Comparison of ENCODE assay signal across 16 mouse cellular contexts in the genomic region with DNA sequence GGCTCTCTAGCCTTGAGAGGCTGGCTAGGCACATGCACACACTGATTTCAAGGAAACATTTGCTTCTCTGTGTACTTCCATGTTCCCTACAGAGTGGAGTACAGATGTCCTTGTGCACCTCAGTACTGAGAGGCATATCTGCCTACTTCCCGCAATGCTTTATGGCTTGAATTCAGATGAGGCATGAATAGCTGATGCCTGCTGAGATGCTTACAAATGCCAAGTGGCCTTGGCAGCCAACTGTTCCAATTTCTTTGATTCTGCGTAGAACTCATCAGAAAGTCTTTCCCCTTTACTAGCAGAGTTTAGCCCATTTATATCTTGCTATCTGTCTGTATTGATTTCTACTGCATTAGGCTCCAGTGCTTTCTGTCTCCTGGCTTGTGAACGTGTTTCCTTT.
A peak's percentile ranks its signal among the peaks of the same experiment; 100 is the strongest.
DNase-seq lines count a peak whose midpoint lies in the region; ATAC-seq and TF ChIP-seq lines count a peak whose summit lies in the region.
"Had no signal": no experiment of that assay in that cellular context is flagged by ENCODE, and none has a peak within 500 bp of the region (broad histone marks: within the 10 kb centered on the region; RNA-seq: fewer than 3 reads in every experiment).

No protein-coding gene starts in this region.

- peaks cover 15% of the 10 kb centered on the region for H3K4me1 ChIP-seq in forebrain, postnatal 0 days (ENCODE audit: insufficient read depth)
- peaks cover 65% of the 10 kb centered on the region for H3K4me1 ChIP-seq in forebrain, embryonic 13.5 days

- peak; percentile 58 for DNase-seq in forebrain, postnatal 0 days
- DNase-seq in brain, adult 2 months (ENCODE audit: low read depth, low spot score) = peak; percentile 68
- DNase-seq in cerebellum, adult 18-20 months = peak; percentile 33 to 42
- DNase-seq in cerebellum, postnatal 14 days = peak; percentile 51 to 72
- no peak for DNase-seq in natural killer cell, adult 2 months (ENCODE audit: low spot score in 2 of 2)
- DNase-seq in gastrocnemius, postnatal 14 days = no peak
- DNase-seq: adrenal gland, postnatal 36 days; kidney, postnatal 36 days; lung, postnatal 10 days; spleen, adult 18-20 months had no signal

- H3K27ac ChIP-seq in forebrain, postnatal 0 days (ENCODE audit: low read depth, low read length) = no peak overlapping the region
- no peak overlapping the region for H3K27ac ChIP-seq in forebrain, embryonic 13.5 days
- H3K27ac ChIP-seq: embryonic facial prominence, embryonic 10.5 days; kidney, embryonic 15.5 days had no signal

- no peaks in the 10 kb centered on the region for H3K9me3 ChIP-seq in forebrain, postnatal 0 days (ENCODE audit: low read length)
- H3K9me3 ChIP-seq in forebrain, embryonic 13.5 days (replicated peaks) = no peaks in the 10 kb centered on the region
- H3K9me3 ChIP-seq: embryonic facial prominence, embryonic 10.5 days; kidney, embryonic 15.5 days had no signal

- no peak overlapping the region for H3K9ac ChIP-seq in forebrain, postnatal 0 days
- no peak overlapping the region for H3K9ac ChIP-seq in forebrain, embryonic 13.5 days
- H3K9ac ChIP-seq: kidney, embryonic 15.5 days had no signal

- no peak overlapping the region for H3K4me2 ChIP-seq in forebrain, postnatal 0 days (ENCODE audit: low read depth)
- no peak overlapping the region for H3K4me2 ChIP-seq in forebrain, embryonic 13.5 days
- H3K4me2 ChIP-seq: heart, embryonic 11.5 days; kidney, embryonic 15.5 days; midbrain, embryonic 11.5 days had no signal

- no peak for TF ChIP-seq CTCF in forebrain, postnatal 0 days (IDR thresholded peaks at IDR 0.05; ENCODE audit: low read depth)

- H3K36me3 ChIP-seq in forebrain, postnatal 0 days (ENCODE audit: insufficient read depth) = no peaks in the 10 kb centered on the region
- H3K36me3 ChIP-seq in forebrain, embryonic 13.5 days (ENCODE audit: poor library complexity, severe bottlenecking) = peaks cover 8% of the 10 kb centered on the region; the same call in 1 of the 2 replicates

- H3K4me3 ChIP-seq in forebrain, postnatal 0 days (ENCODE audit: low read depth, low read length) = no peak overlapping the region
- no peak overlapping the region for H3K4me3 ChIP-seq in forebrain, embryonic 13.5 days
- H3K4me3 ChIP-seq: embryonic facial prominence, embryonic 10.5 days; kidney, embryonic 15.5 days had no signal

- 38% methylated on average over 3 of the region's 3 CpGs for WGBS in forebrain, postnatal 0 days
- 59% methylated on average over 3 of the region's 3 CpGs for WGBS in forebrain, embryonic 13.5 days

- ATAC-seq in forebrain, postnatal 0 days = no peak
- ATAC-seq in forebrain, embryonic 13.5 days = no peak
- ATAC-seq: intestine, postnatal 0 days had no signal

- no peaks in the 10 kb centered on the region for H3K27me3 ChIP-seq in forebrain, postnatal 0 days (ENCODE audit: insufficient read depth, low read length)
- 0 out of 2 replicates have a peak, but pooled peaks cover 2% of the 10 kb centered on the region for H3K27me3 ChIP-seq in forebrain, embryonic 13.5 days
- H3K27me3 ChIP-seq: kidney, embryonic 15.5 days had no signal

- intact Hi-C loops in gastrocnemius, postnatal 14 days (cut with DNase I; ENCODE audit: low total_unique reads) = no loop called here

Comparison
In these comparisons a context has a peak if more than half of its experiments do, and no peak if none do; other contexts are left out.
1. DNase-seq: peak in forebrain, postnatal 0 days (single experiment), brain, adult 2 months (single experiment), cerebellum, adult 18-20 months (2 of 2) and cerebellum, postnatal 14 days (2 of 2); none in natural killer cell, adult 2 months (0 of 2) and gastrocnemius, postnatal 14 days (single experiment).